Mouse (Mus musculus) kidney, adult 2 months (tissue): ENCODE results near the gene Map4k4. TPM values are rescaled to one million over a fixed set of nuclear protein-coding genes. Genes with fewer than 3 reads are reported as not detected.

ENCODE experiments used
- DNase-seq: peaks from one replicate; pipeline ENCODE4 v3.0.0; 2021
- H3K27ac ChIP-seq: fragments of 200-500 bp; 2 replicates; pipeline ENCODE4 v1.5.1; 2012; ENCODE audit warnings: low read depth, low read length, control low read depth, inconsistent platforms; ENCODE audit not compliant: insufficient read depth
- H3K27me3 ChIP-seq: fragments of 200-500 bp; replicated peaks from 2 replicates; pipeline ENCODE4 v1.6.1; 2012; ENCODE audit warnings: mild to moderate bottlenecking, moderate library complexity, low read length, inconsistent platforms; ENCODE audit not compliant: control insufficient read depth, insufficient read depth
- H3K36me3 ChIP-seq: fragments of 200-500 bp; 2 replicates; pipeline ENCODE4 v1.6.1; 2012; ENCODE audit warnings: mild to moderate bottlenecking, moderate library complexity, low read length, inconsistent platforms; ENCODE audit not compliant: control insufficient read depth, insufficient read depth
- H3K4me1 ChIP-seq: fragments of 200-500 bp; 2 replicates; pipeline ENCODE4 v1.6.1; 2011; ENCODE audit warnings: low read length; ENCODE audit not compliant: control insufficient read depth, insufficient read depth
- H3K4me3 ChIP-seq: fragments of 200-500 bp; 2 replicates; pipeline ENCODE4 v1.5.1; 2011; ENCODE audit warnings: mild to moderate bottlenecking, low read depth, low read length, control low read depth; ENCODE audit not compliant: insufficient read depth
- CTCF ChIP-seq: fragments of 200-500 bp; conservative IDR thresholded peaks from 2 replicates; pipeline ENCODE4 v1.5.1; 2011; ENCODE audit warnings: low read depth, mild to moderate bottlenecking, control low read depth, low read length, moderate library complexity, mixed read lengths; ENCODE audit not compliant: insufficient read depth, insufficient read length
- POLR2A ChIP-seq: fragments of 200-500 bp; IDR thresholded peaks from one replicate; pipeline ENCODE4 v1.6.1; 2011; ENCODE audit warnings: low read depth, low read length, control low read depth
- WGBS: fragments of 180-500 bp; shearing (Covaris S2); methylation state at CpG from one replicate; pipeline ENCODE4 v1.1.7; 2018; 5-methylcytosine and 5-hydroxymethylcytosine counted together
- polyA plus RNA-seq: library from polyadenylated mRNA; depleted of rRNA; stranded (reverse); fragments of >200 nt; gene quantifications from 2 replicates; pipeline ENCODE4 v1.2.3, GENCODE M21; 2012

The Map4k4 gene
- polyA plus RNA-seq, 1 experiment, result 29.2 TPM

DNA sequence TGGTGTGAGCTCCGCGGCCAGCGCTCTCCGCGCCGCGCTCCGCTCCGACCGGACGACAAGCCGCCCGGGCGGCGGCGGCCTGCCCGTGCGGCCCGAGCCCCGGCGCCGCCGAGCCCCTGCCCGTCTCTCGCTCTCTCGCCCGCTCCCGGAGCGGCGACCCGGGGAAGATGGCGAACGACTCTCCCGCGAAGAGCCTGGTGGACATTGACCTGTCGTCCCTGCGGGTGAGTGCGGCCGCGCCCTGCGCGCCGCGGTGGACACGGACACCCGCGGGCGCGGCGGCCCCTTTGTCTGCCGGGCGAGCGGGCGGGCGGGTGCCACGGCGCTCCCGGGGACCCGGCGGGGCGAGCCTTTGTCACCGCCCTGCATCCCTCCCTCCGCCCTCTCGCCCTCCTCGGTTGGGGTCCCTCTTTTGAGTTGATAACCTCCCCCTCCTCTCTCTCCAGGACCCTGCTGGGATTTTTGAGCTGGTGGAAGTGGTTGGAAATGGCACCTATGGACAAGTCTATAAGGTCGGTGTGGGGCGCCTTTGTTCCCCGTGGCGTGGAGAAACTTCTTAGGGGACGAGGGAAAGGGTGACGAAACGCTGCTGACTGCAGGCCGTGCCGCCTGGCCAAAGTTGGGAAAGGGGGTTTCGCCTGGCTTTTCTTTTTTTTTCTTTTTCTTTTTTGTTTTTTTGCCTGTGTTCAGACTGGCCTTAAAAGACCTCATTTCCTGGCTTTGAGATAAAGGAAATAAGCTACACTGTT is 524 bp downstream of the Map4k4 start:
- TF ChIP-seq CTCF, result no peak
- TF ChIP-seq POLR2A, result no peak
- Histone ChIP-seq H3K4me1 (no peaks in the 10 kb centered on the region), H3K27ac (peak overlapping the region; percentile 71), H3K36me3 (no peaks in the 10 kb centered on the region), H3K4me3 (peak overlapping the region; percentile 68), H3K27me3 (no peaks in the 10 kb centered on the region)
- DNase-seq, result peak; percentile 44
- 2% methylated on average over 75 of the region's 75 CpGs for WGBS

DNA sequence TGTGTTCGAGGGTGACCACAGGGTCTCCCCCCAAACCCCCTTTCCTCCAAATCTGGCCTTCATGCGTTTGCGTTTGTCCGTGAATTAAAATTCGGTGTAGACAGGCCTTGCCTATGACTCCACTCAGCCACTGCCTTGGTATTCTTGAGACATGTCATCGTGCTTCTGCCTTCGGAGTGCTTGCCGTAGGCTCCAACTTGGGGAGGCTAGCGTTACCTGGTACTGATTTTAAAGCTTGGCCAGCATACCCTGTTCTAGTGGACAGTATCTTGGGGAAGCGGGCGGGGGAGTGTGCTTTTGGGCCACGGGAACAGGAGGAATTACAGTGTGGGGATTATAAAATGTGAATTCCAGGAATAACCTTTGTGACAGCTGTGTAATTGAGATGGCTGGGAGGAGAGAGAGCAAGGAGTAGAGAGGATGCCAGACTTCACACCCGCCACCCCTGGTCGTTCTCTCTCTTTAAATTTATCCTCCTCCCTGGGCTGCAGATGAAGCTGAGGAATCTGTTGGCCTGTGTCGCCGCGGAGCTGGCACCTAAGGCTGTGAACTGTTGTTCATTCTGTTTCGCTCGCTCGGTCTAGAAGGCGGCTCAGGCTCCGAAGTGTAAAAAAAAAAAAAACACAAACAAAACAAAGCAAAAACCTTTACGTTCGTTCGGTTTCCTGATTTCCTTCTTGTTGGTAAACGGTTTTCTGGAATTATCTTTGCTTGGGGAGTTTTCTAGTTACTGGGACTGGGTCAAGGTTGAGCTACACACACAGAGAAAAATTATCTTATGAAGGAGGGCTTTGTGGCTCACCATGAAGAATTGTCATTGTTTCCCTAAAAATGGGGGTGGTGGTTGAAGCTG is 1.4 kb downstream of the Map4k4 start:
- peak; percentile 33 for DNase-seq
- H3K27me3 ChIP-seq, result no peaks in the 10 kb centered on the region
- no peaks in the 10 kb centered on the region for H3K4me1 ChIP-seq
- peak overlapping the region; percentile 68 for H3K4me3 ChIP-seq
- TF ChIP-seq CTCF (no peak), POLR2A (no peak)
- 28% methylated on average over 26 of the region's 26 CpGs for WGBS
- no peaks in the 10 kb centered on the region for H3K36me3 ChIP-seq
- H3K27ac ChIP-seq, result peak overlapping the region; percentile 56

DNA sequence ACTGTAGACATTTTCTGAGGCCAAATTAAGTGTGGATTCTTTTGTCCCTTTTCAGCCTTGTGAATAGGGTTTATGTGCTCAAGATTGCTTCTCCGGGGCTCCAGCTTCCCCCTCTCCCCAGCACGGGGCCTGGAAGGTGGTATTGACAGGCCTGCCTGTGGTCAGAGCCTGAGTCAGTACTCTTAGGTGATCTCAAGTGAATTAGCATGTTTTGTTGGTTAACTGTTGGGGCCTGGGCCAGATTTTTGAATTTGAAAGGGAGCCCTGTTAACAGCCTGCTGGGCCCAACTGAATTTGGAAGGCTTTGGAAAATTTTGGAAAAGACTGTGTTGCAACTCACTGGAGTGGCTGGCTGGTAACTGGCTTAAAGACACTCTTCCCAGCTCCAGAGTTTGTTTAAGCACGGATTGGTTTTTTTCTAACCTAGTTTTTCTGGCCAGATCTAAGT is 2.0 kb downstream of the Map4k4 start:
- H3K4me3 ChIP-seq, result no peak overlapping the region
- H3K4me1 ChIP-seq, result no peaks in the 10 kb centered on the region
- no peak for TF ChIP-seq CTCF
- no peak for TF ChIP-seq POLR2A
- no peak overlapping the region; the same call in 1 of the 2 replicates for H3K27ac ChIP-seq
- H3K27me3 ChIP-seq, result no peaks in the 10 kb centered on the region
- H3K36me3 ChIP-seq, result no peaks in the 10 kb centered on the region
- WGBS, result 40% methylated on average over 3 of the region's 3 CpGs
- DNase-seq, result peak; percentile 23

DNA sequence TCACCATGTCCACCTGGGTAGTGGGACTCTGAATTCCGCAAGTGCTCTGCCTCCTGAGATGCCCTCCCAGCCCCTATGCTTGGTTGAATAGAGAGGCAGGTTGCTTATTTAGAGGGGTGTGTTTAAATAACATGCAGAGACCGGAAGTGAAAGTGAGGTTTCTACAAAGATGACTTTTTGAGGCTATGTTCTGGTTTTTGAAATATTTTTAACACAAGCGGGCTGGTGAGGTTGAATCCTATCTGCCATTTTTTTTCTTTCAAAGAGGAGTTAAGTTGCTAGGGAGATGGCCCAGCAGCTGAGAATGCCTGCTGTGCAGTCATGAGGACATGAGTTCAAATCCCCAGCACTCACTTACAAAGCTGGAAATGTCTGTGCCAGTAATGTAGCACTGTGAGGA is 4.0 kb downstream of the Map4k4 start:
- 74% methylated on average over 3 of the region's 3 CpGs for WGBS
- H3K4me1 ChIP-seq, result no peaks in the 10 kb centered on the region

DNA sequence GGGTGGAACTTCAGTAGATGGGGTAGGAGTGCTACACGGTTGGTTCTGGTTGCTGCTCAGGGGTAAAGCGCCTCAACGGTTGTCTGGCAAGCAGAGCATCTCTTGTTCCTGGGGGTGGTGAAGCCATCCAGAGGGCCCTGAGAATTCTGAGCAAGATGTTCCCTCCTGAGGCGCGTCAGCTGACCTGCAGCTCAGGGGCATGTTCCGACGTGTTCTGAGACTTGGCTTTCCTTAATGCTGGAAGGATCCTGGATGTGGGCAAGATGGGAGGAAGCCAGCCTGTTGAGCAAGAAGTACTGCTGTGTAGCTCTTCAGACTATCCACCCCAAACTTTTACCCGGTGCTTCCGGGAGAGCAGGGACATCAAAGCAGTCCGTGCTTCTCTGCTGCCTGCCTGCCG is 6.2 kb downstream of the Map4k4 start:
- WGBS, result 51% methylated on average over 11 of the region's 11 CpGs
- DNase-seq, result no peak

More for the DNA sequence above, 4.0 kb downstream of the Map4k4 start:
- H3K27me3 ChIP-seq, result no peaks in the 10 kb centered on the region
- H3K4me3 ChIP-seq, result no peak overlapping the region
- TF ChIP-seq CTCF, result no peak
- no peak for TF ChIP-seq POLR2A
- no peaks in the 10 kb centered on the region for H3K36me3 ChIP-seq
- DNase-seq, result no peak
- no peak overlapping the region for H3K27ac ChIP-seq

DNA sequence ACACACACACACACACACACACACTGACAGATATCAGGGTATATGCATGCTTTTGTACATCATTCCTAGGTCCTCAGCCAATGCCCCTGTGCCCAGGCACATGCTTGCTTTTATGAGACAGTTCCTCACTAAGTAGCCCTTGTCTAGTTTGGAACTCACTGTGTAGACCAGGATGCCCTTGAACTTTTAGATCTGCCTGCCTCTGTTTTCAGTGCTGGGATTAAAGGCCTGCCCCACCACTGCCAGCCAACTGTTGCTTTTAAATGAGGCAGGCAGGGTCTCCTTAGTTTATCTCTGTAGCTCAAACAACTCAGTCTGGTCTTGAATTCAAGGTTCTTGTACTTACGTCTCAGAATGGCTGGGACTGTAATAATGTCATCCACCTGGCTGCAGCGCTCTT is 8.3 kb downstream of the Map4k4 start:
- TF ChIP-seq POLR2A (no peak), CTCF (no peak)
- no peak for DNase-seq
- Histone ChIP-seq H3K4me1 (no peaks in the 10 kb centered on the region), H3K27me3 (no peaks in the 10 kb centered on the region), H3K36me3 (no peaks in the 10 kb centered on the region), H3K4me3 (no peak overlapping the region), H3K27ac (no peak overlapping the region)
- WGBS, result 93% methylated on average over 2 of the region's 2 CpGs

More for the DNA sequence above, 6.2 kb downstream of the Map4k4 start:
- TF ChIP-seq CTCF (no peak), POLR2A (no peak)
- H3K36me3 ChIP-seq, result no peaks in the 10 kb centered on the region
- no peaks in the 10 kb centered on the region for H3K27me3 ChIP-seq
- no peaks in the 10 kb centered on the region for H3K4me1 ChIP-seq
- no peak overlapping the region for H3K27ac ChIP-seq
- no peak overlapping the region for H3K4me3 ChIP-seq

DNA sequence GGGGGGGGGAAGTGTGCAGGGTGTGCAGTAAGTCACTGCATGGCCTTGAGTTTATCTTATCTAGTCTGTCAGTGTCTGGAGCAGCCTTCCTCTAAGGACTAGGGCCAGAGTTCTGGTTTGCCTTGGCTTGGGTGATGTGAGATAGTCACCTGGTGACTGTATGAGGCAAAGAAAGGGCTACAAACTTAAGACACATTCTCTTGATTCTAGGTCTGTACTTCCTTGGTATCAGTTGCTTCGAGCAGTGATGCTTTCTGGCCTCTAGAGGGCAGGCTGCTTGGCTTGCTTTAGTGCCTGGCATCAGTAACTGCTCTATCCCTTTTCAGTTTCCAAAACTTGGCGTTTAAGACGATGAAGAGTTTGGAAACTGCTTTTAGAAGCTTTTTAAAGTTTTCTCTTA is 10.7 kb downstream of the Map4k4 start:
- no peak overlapping the region for H3K27ac ChIP-seq
- H3K4me3 ChIP-seq, result no peak overlapping the region
- H3K4me1 ChIP-seq, result no peaks in the 10 kb centered on the region
- no peaks in the 10 kb centered on the region for H3K36me3 ChIP-seq
- 29% methylated on average over 3 of the region's 3 CpGs for WGBS
- DNase-seq, result peak; percentile 56
- TF ChIP-seq CTCF (peak; percentile 91), POLR2A (no peak)
- H3K27me3 ChIP-seq, result no peaks in the 10 kb centered on the region
